Mouse (Mus musculus): ENCODE results near the gene 1700015G11Rik.

1700015G11Rik gene

DNA sequence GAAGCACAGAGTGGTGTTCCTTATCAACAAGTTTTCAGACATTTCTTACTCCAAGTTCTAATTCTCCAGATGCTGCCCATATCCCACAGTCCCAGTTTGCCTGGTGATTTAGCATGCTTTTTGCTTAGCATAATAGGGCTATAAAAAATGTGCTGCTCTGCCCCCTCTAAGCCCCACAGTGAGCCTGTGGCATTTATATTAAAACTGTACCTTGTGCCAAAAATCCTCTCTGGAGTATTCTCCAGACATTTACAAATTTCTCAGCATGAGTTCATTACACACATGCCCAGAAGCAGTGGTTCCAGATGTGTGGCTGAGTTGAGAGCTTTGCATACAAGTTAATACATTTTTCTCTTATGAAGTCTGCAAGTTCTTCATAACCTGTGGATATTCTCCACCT, 46.1 kb downstream of the 1700015G11Rik start:
- DNase-seq (ENCODE audit: extremely low read depth, low read depth, low spot score), result no peak

- no peak for DNase-seq (ENCODE audit: extremely low read depth, low read depth, low spot score)
These were observed 47.9 kb downstream of the 1700015G11Rik start for GRCm38 (mm10) chr7:51967581-51967980.

GRCm38 (mm10) chr7:51964681-51965080, 50.8 kb downstream of the 1700015G11Rik start:
- DNase-seq (ENCODE audit: extremely low read depth, low read depth, low spot score), result no peak

- DNase-seq (ENCODE audit: extremely low read depth, low read depth, low spot score), result no peak
These were observed 53.1 kb downstream of the 1700015G11Rik start for GRCm38 (mm10) chr7:51962219-51962952.
